Mouse (Mus musculus) bone marrow, adult 2 months (tissue): ENCODE data around the gene Depdc5. TPM values are rescaled to one million over a fixed set of nuclear protein-coding genes. Genes with fewer than 3 reads are reported as not detected.
"Not testable (repeated sequence)": the region's sequence is repeated elsewhere in the genome, so short reads cannot be mapped to it uniquely, and the experiment has no call there.

Experiments used
- H3K27ac ChIP-seq: fragments of 200-500 bp; 2 replicates; pipeline ENCODE4 v1.5.1; 2012; ENCODE audit warnings: low read depth, mild to moderate bottlenecking, control low read depth, inconsistent platforms, low read length; ENCODE audit not compliant: control insufficient read depth, poor library complexity, insufficient read depth
- H3K4me1 ChIP-seq: fragments of 200-500 bp; 2 replicates; pipeline ENCODE4 v1.6.1; 2011; ENCODE audit warnings: low read length; ENCODE audit not compliant: control insufficient read depth, insufficient read depth
- H3K4me3 ChIP-seq: fragments of 200-500 bp; replicated peaks from 2 replicates; pipeline ENCODE3; 2011; ENCODE audit warnings: mild to moderate bottlenecking, low read depth, low read length, control low read depth; ENCODE audit not compliant: control insufficient read depth
- CTCF ChIP-seq: fragments of 200-500 bp; IDR thresholded peaks from 2 replicates; pipeline ENCODE4 v1.5.1; 2011; ENCODE audit warnings: low read length, control low read depth; ENCODE audit not compliant: control insufficient read depth, insufficient read depth
- POLR2A ChIP-seq: fragments of 200-500 bp; IDR thresholded peaks from 2 replicates; pipeline ENCODE4 v1.6.1; 2011; ENCODE audit warnings: low read depth, mild to moderate bottlenecking, control low read depth, low read length, borderline replicate concordance; ENCODE audit not compliant: control insufficient read depth
- WGBS: fragments of 180-500 bp; shearing (Covaris S2); methylation state at CpG from one replicate; pipeline ENCODE4 v1.1.7; 2018; 5-methylcytosine and 5-hydroxymethylcytosine counted together
- polyA plus RNA-seq: library from polyadenylated mRNA; stranded (reverse); fragments of >200 nt; gene quantifications from 2 replicates; pipeline ENCODE4 v1.2.4, GENCODE M21; 2011; ENCODE audit warnings: low replicate concordance; ENCODE audit not compliant: missing spikeins, insufficient read depth, insufficient read length

Depdc5 gene
- polyA plus RNA-seq, 1 experiment: 26.8 TPM

GRCm38 (mm10) chr5:32840029-32840428 is 23.5 kb upstream of the Depdc5 start:
- Histone ChIP-seq H3K4me3 (no peak overlapping the region), H3K27ac (no peak overlapping the region), H3K4me1 (no peaks in the 10 kb centered on the region; the same call in 1 of the 2 replicates)
- TF ChIP-seq CTCF (peak; percentile 16; the same call in 1 of the 2 replicates), POLR2A (no peak)
- WGBS: 93% methylated on average over 2 of the region's 2 CpGs

- WGBS: 62% methylated on average over 3 of the region's 3 CpGs
- no peak overlapping the region for H3K27ac ChIP-seq
- TF ChIP-seq POLR2A: no peak
- no peak for TF ChIP-seq CTCF
These were observed 14.3 kb upstream of the Depdc5 start for GRCm38 (mm10) chr5:32849178-32849577.

GRCm38 (mm10) chr5:32849580-32849979 is 13.9 kb upstream of the Depdc5 start:
- H3K4me1 ChIP-seq, H3K4me3 ChIP-seq, H3K27ac ChIP-seq: not testable (repeated sequence)
- 81% methylated on average over 3 of the region's 3 CpGs for WGBS

More at GRCm38 (mm10) chr5:32849178-32849577, 14.3 kb upstream of the Depdc5 start:
- no peak overlapping the region for H3K4me3 ChIP-seq
- no peaks in the 10 kb centered on the region; the same call in 1 of the 2 replicates for H3K4me1 ChIP-seq

- Histone ChIP-seq H3K27ac (no peak overlapping the region), H3K4me3 (no peak overlapping the region)
- WGBS: 5% methylated on average over 6 of the region's 6 CpGs
These were observed 11.5 kb upstream of the Depdc5 start for GRCm38 (mm10) chr5:32852026-32852425.

GRCm38 (mm10) chr5:32853731-32854507 is 9.6 kb upstream of the Depdc5 start, which contains the start of gene Prr14l:
Gene Prr14l, minus strand, starts transcription at chr5:32854256.
- H3K4me3 ChIP-seq: peak within 1 kb of the TSS; percentile 93
- WGBS: under 1% methylated on average over 51 of the region's 51 CpGs
- peak within 1 kb of the TSS; percentile 88 for H3K27ac ChIP-seq
- no peaks in the 10 kb centered on the region; the same call in 1 of the 2 replicates for H3K4me1 ChIP-seq
- peak; percentile 96; the same call in 1 of the 2 replicates for TF ChIP-seq POLR2A
- no peak; the same call in 1 of the 2 replicates for TF ChIP-seq CTCF

More at GRCm38 (mm10) chr5:32852026-32852425, 11.5 kb upstream of the Depdc5 start:
- H3K4me1 ChIP-seq: no peaks in the 10 kb centered on the region; the same call in 1 of the 2 replicates
- no peak for TF ChIP-seq CTCF
- TF ChIP-seq POLR2A: no peak

GRCm38 (mm10) chr5:32854818-32855217 is 8.7 kb upstream of the Depdc5 start:
- H3K4me3 ChIP-seq: no peak overlapping the region
- no peak for TF ChIP-seq CTCF
- no peak for TF ChIP-seq POLR2A
- H3K27ac ChIP-seq: no peak overlapping the region
- H3K4me1 ChIP-seq: no peaks in the 10 kb centered on the region; the same call in 1 of the 2 replicates
- 81% methylated on average over 4 of the region's 4 CpGs for WGBS

- WGBS: 79% methylated on average over 3 of the region's 3 CpGs
- not testable (repeated sequence) for H3K27ac ChIP-seq, H3K4me1 ChIP-seq, H3K4me3 ChIP-seq
These were observed 8.2 kb upstream of the Depdc5 start for GRCm38 (mm10) chr5:32855274-32855673.

GRCm38 (mm10) chr5:32857781-32858220 is 5.7 kb upstream of the Depdc5 start:
- Histone ChIP-seq H3K4me1 (no peaks in the 10 kb centered on the region; the same call in 1 of the 2 replicates), H3K27ac (no peak overlapping the region), H3K4me3 (peak overlapping the region; percentile 64)
- TF ChIP-seq CTCF (no peak), POLR2A (no peak)
- 2% methylated on average over 6 of the region's 6 CpGs for WGBS

GRCm38 (mm10) chr5:32861082-32861481 is 2.4 kb upstream of the Depdc5 start:
- WGBS: 95% methylated on average over 1 of the region's 1 CpGs
- Histone ChIP-seq H3K27ac (no peak overlapping the region), H3K4me3 (no peak overlapping the region), H3K4me1 (no peaks in the 10 kb centered on the region; the same call in 1 of the 2 replicates)
- no peak for TF ChIP-seq CTCF
- TF ChIP-seq POLR2A: no peak
